Mouse (Mus musculus) myocyte (in vitro differentiated cells): ENCODE measurements around the gene Lmod1.

Source experiments
- E2F4 ChIP-seq: IDR thresholded peaks from one replicate; pipeline ENCODE4 v1.6.1; 2011; ENCODE audit warnings: mild to moderate bottlenecking, control low read depth, moderate library complexity; ENCODE audit not compliant: insufficient read depth
- POLR2A ChIP-seq: IDR thresholded peaks from one replicate; pipeline ENCODE4 v1.6.1; 2011; ENCODE audit warnings: low read depth, mild to moderate bottlenecking, control low read depth, moderate library complexity; ENCODE audit not compliant: insufficient read length
- POLR2AphosphoS2 ChIP-seq: IDR thresholded peaks from one replicate; pipeline ENCODE4 v1.6.1; 2011; ENCODE audit warnings: low read depth, control low read depth; ENCODE audit not compliant: insufficient read length
- TCF12 ChIP-seq: IDR thresholded peaks from one replicate; pipeline ENCODE4 v1.6.1; 2011; ENCODE audit warnings: mild to moderate bottlenecking, control low read depth; ENCODE audit not compliant: poor library complexity, insufficient read depth, severe bottlenecking

DNA sequence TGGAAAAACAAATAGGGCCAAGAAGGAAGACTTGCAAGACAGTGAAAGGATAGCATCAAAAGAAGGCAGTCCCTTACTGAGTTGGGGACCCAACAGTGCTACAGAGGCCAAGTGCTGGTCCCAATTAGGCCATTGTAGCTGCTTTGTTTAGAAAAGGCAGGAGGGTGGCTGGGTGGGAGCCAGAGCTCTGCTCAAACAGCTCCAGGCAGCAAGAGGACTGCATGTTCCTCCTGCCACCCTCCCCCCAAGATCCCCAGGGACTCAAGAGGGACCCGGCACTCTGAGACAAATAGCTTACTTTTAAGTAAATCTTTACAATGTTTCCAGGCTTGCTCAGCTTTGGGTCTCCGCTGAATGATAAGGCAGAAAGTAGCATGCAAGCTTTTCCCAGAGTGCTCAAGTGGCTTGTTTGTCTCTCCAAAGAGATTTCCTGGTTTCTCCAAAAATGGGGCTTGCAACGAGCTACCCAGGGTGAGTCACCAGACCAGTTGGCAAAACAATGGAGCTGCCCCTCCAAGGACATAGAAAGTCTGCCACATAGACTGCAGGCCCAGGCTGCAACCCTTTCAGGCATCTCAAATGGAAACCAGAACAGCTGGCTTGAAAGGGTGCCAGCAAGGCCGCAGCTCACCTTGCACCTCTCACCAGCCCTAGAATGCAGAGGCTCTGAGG is 23.0 kb downstream of the Lmod1 start:
- TF ChIP-seq POLR2A (no peak), POLR2AphosphoS2 (no peak), TCF12 (no peak), E2F4 (no peak)
